Mouse (Mus musculus) forebrain, embryonic 15.5 days (tissue): ENCODE results near the gene Nudt14. TPM values are rescaled to one million over a fixed set of nuclear protein-coding genes. Genes with fewer than 3 reads are reported as not detected.

ENCODE experiments used
- ATAC-seq: fragments of 200-750 bp; cut with Nextera tagmentation; replicated peaks from 2 replicates; pipeline ENCODE4 v1.8.0; 2017; ENCODE audit warnings: mild to moderate bottlenecking, moderate TSS enrichment, moderate library complexity
- H3K27ac ChIP-seq: fragments of 300-500 bp; sonication (generic); replicated peaks from 2 replicates; pipeline ENCODE4 v1.5.1; 2015; ENCODE audit warnings: mild to moderate bottlenecking, inconsistent platforms
- H3K27me3 ChIP-seq: fragments of 300-500 bp; sonication (generic); 2 replicates; pipeline ENCODE4 v1.6.1; 2015; ENCODE audit warnings: inconsistent platforms
- H3K36me3 ChIP-seq: fragments of 300-500 bp; sonication (generic); 2 replicates; pipeline ENCODE4 v1.6.1; 2015; ENCODE audit warnings: mild to moderate bottlenecking, inconsistent platforms
- H3K4me1 ChIP-seq: fragments of 300-500 bp; sonication (generic); 2 replicates; pipeline ENCODE4 v1.6.1; 2015; ENCODE audit warnings: inconsistent platforms
- H3K4me2 ChIP-seq: fragments of 300-500 bp; sonication (generic); replicated peaks from 2 replicates; pipeline ENCODE4 v1.6.1; 2015; ENCODE audit warnings: mild to moderate bottlenecking, inconsistent platforms
- H3K4me3 ChIP-seq: fragments of 300-500 bp; sonication (generic); 2 replicates; pipeline ENCODE4 v1.5.1; 2015; ENCODE audit warnings: mild to moderate bottlenecking, inconsistent platforms
- H3K9ac ChIP-seq: fragments of 300-500 bp; sonication (generic); replicated peaks from 2 replicates; pipeline ENCODE4 v1.6.1; 2015; ENCODE audit warnings: mild to moderate bottlenecking, inconsistent platforms
- H3K9me3 ChIP-seq: fragments of 300-500 bp; sonication (generic); 2 replicates; pipeline ENCODE4 v1.6.1; 2016; ENCODE audit warnings: inconsistent platforms
- WGBS: fragments of 180-500 bp; shearing (Covaris S2); methylation state at CpG from one replicate; pipeline ENCODE4 v1.1.7; 2015; ENCODE audit warnings: mixed read lengths; 5-methylcytosine and 5-hydroxymethylcytosine counted together
- polyA plus RNA-seq: library from polyadenylated mRNA; unstranded; fragments of >200 nt; fragmentation: Nextera tagmentation; extraction: Ambion mirVana; gene quantifications from 2 replicates; pipeline ENCODE4 v1.2.1, GENCODE M21; 2015

Nudt14 gene
- polyA plus RNA-seq, 1 experiment from 2014 or later, result 63.2 TPM

DNA sequence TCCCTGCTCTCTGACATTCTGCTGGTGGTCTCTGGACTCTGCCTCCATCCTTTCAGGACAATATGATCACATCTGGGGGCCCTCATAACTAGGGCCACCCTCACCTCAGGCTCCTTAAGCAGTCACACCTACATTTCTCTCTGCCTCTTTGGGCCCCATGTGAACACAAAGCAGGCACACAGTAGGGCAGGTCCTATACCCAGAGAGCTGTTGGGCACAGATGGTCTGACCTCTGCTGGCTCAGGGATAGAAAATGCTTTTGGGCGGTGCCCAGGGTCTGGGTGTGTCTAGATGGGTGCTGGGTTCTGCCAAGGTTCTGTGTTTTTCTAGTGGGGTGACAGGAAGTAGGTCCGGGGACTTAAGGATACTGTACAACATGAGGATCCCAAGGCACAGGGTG lies 1.7 kb upstream of the Nudt14 start:
- WGBS, result 87% methylated on average over 2 of the region's 2 CpGs
- Histone ChIP-seq H3K4me1 (peaks cover 20% of the 10 kb centered on the region), H3K36me3 (no peaks in the 10 kb centered on the region), H3K9me3 (no peaks in the 10 kb centered on the region), H3K9ac (no peak overlapping the region), H3K4me2 (no peak overlapping the region), H3K4me3 (no peak overlapping the region), H3K27ac (no peak overlapping the region), H3K27me3 (no peaks in the 10 kb centered on the region)
- no peak for ATAC-seq

GRCm38 (mm10) chr12:112941156-112941775 lies 658 bp downstream of the Nudt14 start:
- Histone ChIP-seq H3K27me3 (no peaks in the 10 kb centered on the region), H3K4me2 (peak overlapping the region; percentile 81), H3K9ac (peak overlapping the region; percentile 76), H3K36me3 (no peaks in the 10 kb centered on the region), H3K27ac (peak overlapping the region; percentile 53; the same call in 1 of the 2 replicates), H3K9me3 (no peaks in the 10 kb centered on the region), H3K4me3 (peak overlapping the region; percentile 73), H3K4me1 (peaks cover 20% of the 10 kb centered on the region)
- ATAC-seq, result peak; percentile 14
- WGBS, result 46% methylated on average over 10 of the region's 10 CpGs

DNA sequence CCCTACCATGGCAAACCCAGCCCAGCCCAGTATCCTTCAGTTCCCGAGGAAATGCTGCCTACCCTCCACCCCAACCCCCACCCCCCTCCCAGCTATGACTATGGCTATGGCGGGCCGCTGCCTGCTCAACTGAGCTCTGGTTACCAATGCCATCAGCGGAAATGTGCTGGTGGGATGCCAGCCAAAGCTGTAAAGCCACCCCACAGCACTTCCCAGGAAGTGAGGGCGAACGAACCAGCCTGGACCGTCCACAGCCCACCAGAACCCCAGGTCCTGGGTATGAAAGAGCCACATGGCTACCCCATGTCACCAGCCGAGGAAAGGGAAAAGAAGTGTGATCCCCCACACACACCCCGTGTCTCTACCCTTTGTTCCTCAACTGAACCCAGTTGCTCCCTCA lies 1.2 kb downstream of the Nudt14 start:
- Histone ChIP-seq H3K27ac (no peak overlapping the region), H3K4me1 (peaks cover 20% of the 10 kb centered on the region), H3K36me3 (no peaks in the 10 kb centered on the region), H3K27me3 (no peaks in the 10 kb centered on the region), H3K4me2 (no peak overlapping the region), H3K4me3 (no peak overlapping the region), H3K9me3 (no peaks in the 10 kb centered on the region), H3K9ac (no peak overlapping the region)
- WGBS, result 77% methylated on average over 9 of the region's 9 CpGs
- no peak for ATAC-seq

- Histone ChIP-seq H3K4me2 (no peak overlapping the region), H3K4me1 (peaks cover 20% of the 10 kb centered on the region), H3K27me3 (no peaks in the 10 kb centered on the region), H3K9ac (no peak overlapping the region), H3K9me3 (no peaks in the 10 kb centered on the region), H3K27ac (no peak overlapping the region), H3K36me3 (no peaks in the 10 kb centered on the region), H3K4me3 (no peak overlapping the region)
- WGBS, result 90% methylated on average over 4 of the region's 4 CpGs
- ATAC-seq, result no peak
These were observed 1.7 kb downstream of the Nudt14 start for GRCm38 (mm10) chr12:112940238-112940637.

GRCm38 (mm10) chr12:112938873-112939565 lies 2.9 kb downstream of the Nudt14 start:
- Histone ChIP-seq H3K9me3 (no peaks in the 10 kb centered on the region), H3K4me3 (no peak overlapping the region), H3K27me3 (no peaks in the 10 kb centered on the region), H3K27ac (no peak overlapping the region), H3K4me1 (peaks cover 20% of the 10 kb centered on the region), H3K9ac (no peak overlapping the region), H3K36me3 (no peaks in the 10 kb centered on the region), H3K4me2 (no peak overlapping the region)
- WGBS, result 53% methylated on average over 10 of the region's 10 CpGs
- ATAC-seq, result no peak

DNA sequence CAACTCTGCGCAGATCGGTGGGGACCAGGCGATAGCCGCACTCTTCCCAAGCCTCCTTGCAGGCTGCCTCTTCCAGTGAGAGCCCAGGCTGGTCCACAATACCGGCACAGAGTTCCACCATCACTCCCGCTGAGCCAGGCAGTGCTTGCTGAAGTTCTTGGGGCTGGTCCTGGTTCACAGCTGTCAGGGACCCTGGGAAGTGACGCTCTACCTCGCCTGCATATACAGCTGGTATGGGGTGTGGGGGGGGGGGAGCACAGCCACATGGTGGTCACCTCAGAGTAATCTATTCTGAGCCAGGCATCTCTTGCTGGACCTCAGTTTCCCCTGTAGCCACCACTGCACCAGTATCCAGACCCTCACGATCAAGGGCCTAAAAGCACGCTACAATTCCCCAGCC lies 3.6 kb downstream of the Nudt14 start:
- WGBS, result 82% methylated on average over 10 of the region's 10 CpGs
- H3K9me3 ChIP-seq, result no peaks in the 10 kb centered on the region

DNA sequence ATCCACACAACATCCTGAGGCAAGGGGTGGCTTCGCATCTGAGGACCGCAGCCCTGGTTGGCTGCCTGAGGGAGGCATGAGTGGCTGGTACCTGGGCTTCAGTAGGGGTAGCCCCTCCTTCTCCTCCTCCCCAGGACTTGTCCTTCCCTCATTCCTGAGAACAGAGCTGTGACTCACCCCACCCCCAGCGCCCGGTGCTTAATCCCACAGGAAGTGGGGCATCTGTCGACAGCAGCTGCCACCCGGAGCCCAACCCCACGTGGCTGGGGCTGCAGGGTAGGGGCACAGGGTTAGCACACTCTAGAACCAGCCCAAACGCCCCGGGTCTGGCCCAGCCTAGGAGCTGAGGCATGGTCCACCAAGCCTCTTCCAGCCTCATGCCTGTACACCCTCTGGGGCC lies 4.0 kb downstream of the Nudt14 start:
- no peak for ATAC-seq
- Histone ChIP-seq H3K9ac (no peak overlapping the region), H3K4me3 (no peak overlapping the region)

More for the DNA sequence above, 3.6 kb downstream of the Nudt14 start:
- Histone ChIP-seq H3K27me3 (no peaks in the 10 kb centered on the region), H3K36me3 (no peaks in the 10 kb centered on the region), H3K27ac (no peak overlapping the region), H3K4me2 (no peak overlapping the region), H3K4me3 (no peak overlapping the region), H3K4me1 (peaks cover 20% of the 10 kb centered on the region), H3K9ac (no peak overlapping the region)
- ATAC-seq, result no peak

GRCm38 (mm10) chr12:112932647-112933046 lies 9.3 kb downstream of the Nudt14 start:
- H3K27ac ChIP-seq, result no peak overlapping the region
- H3K4me1 ChIP-seq, result peaks cover 21% of the 10 kb centered on the region
- H3K27me3 ChIP-seq, result peaks cover 28% of the 10 kb centered on the region; the same call in 1 of the 2 replicates
- H3K36me3 ChIP-seq, result no peaks in the 10 kb centered on the region
- no peak overlapping the region for H3K4me2 ChIP-seq
- H3K4me3 ChIP-seq, result no peak overlapping the region
- no peak for ATAC-seq
- H3K9me3 ChIP-seq, result no peaks in the 10 kb centered on the region
- H3K9ac ChIP-seq, result no peak overlapping the region
- 67% methylated on average over 7 of the region's 7 CpGs for WGBS

More for the DNA sequence above, 4.0 kb downstream of the Nudt14 start:
- Histone ChIP-seq H3K4me1 (peaks cover 20% of the 10 kb centered on the region), H3K27ac (no peak overlapping the region), H3K9me3 (no peaks in the 10 kb centered on the region), H3K4me2 (no peak overlapping the region), H3K27me3 (no peaks in the 10 kb centered on the region), H3K36me3 (no peaks in the 10 kb centered on the region)
- 63% methylated on average over 9 of the region's 9 CpGs for WGBS

DNA sequence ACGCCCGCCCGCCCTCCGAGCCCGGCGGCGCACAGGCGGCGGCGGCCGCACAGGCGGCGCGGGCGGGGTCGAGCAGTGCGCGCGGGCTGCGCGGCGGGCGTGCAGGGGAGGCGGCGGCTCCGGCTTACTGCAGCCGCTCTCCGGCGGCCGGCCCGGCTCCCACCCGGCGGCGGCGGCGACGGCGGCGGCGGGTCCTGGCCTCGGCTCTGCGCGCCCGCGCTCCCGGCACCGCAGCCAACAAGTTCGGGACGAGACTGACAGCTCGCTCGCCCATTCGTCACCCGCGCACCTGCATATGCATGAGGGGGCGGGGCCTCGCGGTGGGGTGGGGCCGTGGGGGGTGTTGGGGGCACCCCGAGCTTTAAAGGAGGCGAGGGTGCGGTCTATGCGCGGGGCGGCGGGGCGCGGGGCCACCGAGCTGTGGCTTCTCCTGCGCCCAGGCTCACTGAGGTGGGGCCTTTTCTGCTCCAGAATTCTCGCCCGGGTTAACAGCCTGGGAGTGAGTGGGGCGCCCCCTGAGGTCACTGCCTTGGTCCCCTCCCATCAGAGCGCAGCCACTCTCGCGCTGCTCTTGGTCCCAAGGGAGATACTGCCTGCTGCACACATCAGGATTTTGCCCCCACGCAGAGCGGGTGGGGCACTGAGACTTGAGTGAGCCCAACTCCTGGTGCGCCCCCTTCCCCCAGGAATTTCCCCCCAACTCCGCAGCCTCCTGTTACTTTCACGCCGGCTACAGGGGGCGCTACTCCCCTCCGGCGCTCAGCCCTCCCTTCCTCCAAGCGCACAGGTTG lies 12.2 kb downstream of the Nudt14 start, which contains the start of gene Jag2:
TSS of gene Jag2 (minus strand) at position 215 of the 791 bp plus-strand sequence.
- WGBS, result under 1% methylated on average over 75 of the region's 85 CpGs
- Histone ChIP-seq H3K27me3 (peaks cover 29% of the 10 kb centered on the region; the same call in 1 of the 2 replicates), H3K9me3 (no peaks in the 10 kb centered on the region), H3K4me3 (peak within 1 kb of the TSS; percentile 75), H3K27ac (peak within 1 kb of the TSS; percentile 72), H3K4me1 (peaks cover 26% of the 10 kb centered on the region), H3K9ac (peak within 1 kb of the TSS; percentile 68), H3K4me2 (peak within 1 kb of the TSS; percentile 89), H3K36me3 (no peaks in the 10 kb centered on the region)
- peak; percentile 55 for ATAC-seq

- Histone ChIP-seq H3K36me3 (no peaks in the 10 kb centered on the region), H3K4me2 (peak overlapping the region; percentile 89), H3K4me3 (peak overlapping the region; percentile 75), H3K9ac (peak overlapping the region; percentile 68), H3K4me1 (peaks cover 26% of the 10 kb centered on the region), H3K27me3 (peaks cover 29% of the 10 kb centered on the region; the same call in 1 of the 2 replicates), H3K27ac (peak overlapping the region; percentile 72), H3K9me3 (no peaks in the 10 kb centered on the region)
- ATAC-seq, result peak; percentile 51
- WGBS, result under 1% methylated on average over 121 of the region's 124 CpGs
These were observed 13.3 kb downstream of the Nudt14 start for GRCm38 (mm10) chr12:112928401-112929241.

DNA sequence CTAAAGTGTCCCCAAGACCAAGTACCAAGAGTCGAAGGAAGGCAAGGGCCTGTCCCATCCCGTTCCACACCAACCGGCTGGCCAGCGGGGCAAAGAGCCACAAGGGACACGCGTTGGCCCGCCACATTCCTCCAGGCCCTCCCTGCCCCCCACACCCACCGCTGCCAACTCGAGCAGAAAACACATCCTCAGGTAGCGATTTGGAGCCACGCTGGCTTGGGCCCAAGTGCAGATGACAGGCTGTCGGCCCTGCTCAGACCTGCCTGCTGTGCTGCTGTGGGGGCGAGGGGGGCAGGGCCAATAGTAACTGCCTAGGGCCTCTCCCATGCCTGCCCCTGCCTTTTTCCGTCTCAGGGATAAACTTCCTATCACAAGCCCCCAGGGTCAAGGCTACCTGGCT lies 14.7 kb downstream of the Nudt14 start:
- peak overlapping the region; percentile 89 for H3K4me2 ChIP-seq
- H3K9me3 ChIP-seq, result no peaks in the 10 kb centered on the region
- peaks cover 29% of the 10 kb centered on the region; the same call in 1 of the 2 replicates for H3K27me3 ChIP-seq

More for the DNA sequence above, 14.7 kb downstream of the Nudt14 start:
- Histone ChIP-seq H3K9ac (no peak overlapping the region), H3K27ac (no peak overlapping the region), H3K4me1 (peaks cover 33% of the 10 kb centered on the region), H3K36me3 (no peaks in the 10 kb centered on the region), H3K4me3 (no peak overlapping the region)
- ATAC-seq, result no peak
- 64% methylated on average over 14 of the region's 14 CpGs for WGBS
